Mouse (Mus musculus): ENCODE measurements around the gene 4922502D21Rik. TPM values are rescaled to one million over a fixed set of nuclear protein-coding genes. Genes with fewer than 3 reads are reported as not detected.

Gene 4922502D21Rik
- polyA plus RNA-seq, 1 experiment from 2014 or later = not detected

- DNase-seq (ENCODE audit: low spot score) (no peak), ATAC-seq (no peak)
Observed at GRCm38 (mm10) chr6:129273662-129274061, 57.9 kb downstream of the 4922502D21Rik start.

More at GRCm38 (mm10) chr6:129273662-129274061, 57.9 kb downstream of the 4922502D21Rik start:
- Histone ChIP-seq H3K4me1 (ENCODE audit: insufficient read depth, low read depth, low read length) (no peaks in the 10 kb centered on the region), H3K4me3 (ENCODE audit: low read depth, low read length) (no peak overlapping the region), H3K36me3 (ENCODE audit: insufficient read depth, low read length) (no peaks in the 10 kb centered on the region), H3K27me3 (replicated peaks; ENCODE audit: insufficient read depth, low read length) (no peaks in the 10 kb centered on the region), H3K9me3 (ENCODE audit: low read length) (no peaks in the 10 kb centered on the region), H3K4me2 (replicated peaks; ENCODE audit: low read depth, low read length) (no peak overlapping the region), H3K9ac (replicated peaks; ENCODE audit: low read depth) (no peak overlapping the region), H3K27ac (ENCODE audit: low read length) (no peak overlapping the region)
- TF ChIP-seq CTCF (IDR thresholded peaks at IDR 0.05) (no peak), EP300 (IDR thresholded peaks at IDR 0.05) (no peak)
- 66% methylated on average over 3 of the region's 3 CpGs for whole genome bisulfite sequencing

Other genes with a start within 250 kb of the 4922502D21Rik start
- not detected in 2 replicates for gene Clec2e, start 230.9 kb downstream of the 4922502D21Rik start, polyA plus RNA-seq (2015; fragmentation: Nextera tagmentation; extraction: Ambion mirVana)
- 4.5 and 5.1 TPM in 2 replicates for gene Clec2d, start 151.2 kb downstream of the 4922502D21Rik start, polyA plus RNA-seq (2015; fragmentation: Nextera tagmentation; extraction: Ambion mirVana)
- 0.39 and 0.48 TPM in 2 replicates for gene Cd69, start 56.4 kb downstream of the 4922502D21Rik start, polyA plus RNA-seq (2015; fragmentation: Nextera tagmentation; extraction: Ambion mirVana)
- gene Clec12a, start 10.9 kb upstream of the 4922502D21Rik start, polyA plus RNA-seq (2015; fragmentation: Nextera tagmentation; extraction: Ambion mirVana) = 4.0 and 4.3 TPM in 2 replicates
- 1.2 and 1.5 TPM in 2 replicates for gene Clec12b, start 54.1 kb upstream of the 4922502D21Rik start, polyA plus RNA-seq (2015; fragmentation: Nextera tagmentation; extraction: Ambion mirVana)
- 7.8 and 8.3 TPM in 2 replicates for gene Clec1b, start 65.5 kb upstream of the 4922502D21Rik start, polyA plus RNA-seq (2015; fragmentation: Nextera tagmentation; extraction: Ambion mirVana)
- 2.7 and 3.6 TPM in 2 replicates for gene Clec9a, start 77.1 kb upstream of the 4922502D21Rik start, polyA plus RNA-seq (2015; fragmentation: Nextera tagmentation; extraction: Ambion mirVana)
- 111 and 132 TPM in 2 replicates for gene Clec1a, start 120.2 kb upstream of the 4922502D21Rik start, polyA plus RNA-seq (2015; fragmentation: Nextera tagmentation; extraction: Ambion mirVana)
- gene Olr1, start 175.4 kb upstream of the 4922502D21Rik start, polyA plus RNA-seq (2015; fragmentation: Nextera tagmentation; extraction: Ambion mirVana) = 2.7 and 4.3 TPM in 2 replicates
- gene Tmem52b, start 180.8 kb upstream of the 4922502D21Rik start, polyA plus RNA-seq (2015; fragmentation: Nextera tagmentation; extraction: Ambion mirVana) = not detected in 2 replicates
- gene Gabarapl1, start 201.4 kb upstream of the 4922502D21Rik start, polyA plus RNA-seq (2015; fragmentation: Nextera tagmentation; extraction: Ambion mirVana) = 78.8 and 82.3 TPM in 2 replicates
- gene Klre1, start 246.1 kb upstream of the 4922502D21Rik start, polyA plus RNA-seq (2015; fragmentation: Nextera tagmentation; extraction: Ambion mirVana) = 0.08 and 0.29 TPM in 2 replicates